Mouse (Mus musculus) hindbrain, embryonic 16.5 days (tissue): ENCODE measurements at regions not wholly inside any gene's neighbourhood (a gene's known extent, or its start where the extent isn't known, plus 50 kb on each side); places are given as distances from the start of the nearest gene placed in this dataset.

Experiments used
- ATAC-seq: fragments of 200-750 bp; cut with Nextera tagmentation; 2 replicates; pipeline ENCODE4 v1.8.0; 2017; ENCODE audit warnings: moderate TSS enrichment, moderate library complexity
- H3K27ac ChIP-seq: fragments of 300-500 bp; sonication (generic); 2 replicates; pipeline ENCODE4 v1.5.1; 2014; ENCODE audit warnings: low read depth, mild to moderate bottlenecking, control low read depth, low read length, moderate library complexity
- H3K27me3 ChIP-seq: fragments of 300-500 bp; sonication (generic); replicated peaks from 2 replicates; pipeline ENCODE4 v1.6.1; 2014; ENCODE audit warnings: low read length; ENCODE audit not compliant: control insufficient read depth, insufficient read depth
- H3K36me3 ChIP-seq: fragments of 300-500 bp; sonication (generic); 2 replicates; pipeline ENCODE4 v1.6.1; 2014; ENCODE audit warnings: mild to moderate bottlenecking, low read length, moderate library complexity, mixed read lengths; ENCODE audit not compliant: control insufficient read depth, insufficient read depth
- H3K4me1 ChIP-seq: fragments of 300-500 bp; sonication (generic); 2 replicates; pipeline ENCODE4 v1.6.1; 2014; ENCODE audit warnings: low read depth, low read length; ENCODE audit not compliant: control insufficient read depth, insufficient read depth
- H3K4me2 ChIP-seq: fragments of 300-500 bp; sonication (generic); 2 replicates; pipeline ENCODE4 v1.6.1; 2014; ENCODE audit warnings: mild to moderate bottlenecking, low read length, control low read depth, moderate library complexity
- H3K4me3 ChIP-seq: fragments of 300-500 bp; sonication (generic); 2 replicates; pipeline ENCODE4 v1.5.1; 2014; ENCODE audit warnings: mild to moderate bottlenecking, low read length, control low read depth, moderate library complexity
- H3K9ac ChIP-seq: fragments of 300-500 bp; sonication (generic); 2 replicates; pipeline ENCODE4 v1.6.1; 2014; ENCODE audit warnings: low read depth, mild to moderate bottlenecking, control low read depth, low read length, moderate library complexity
- H3K9me3 ChIP-seq: fragments of 300-500 bp; sonication (generic); 2 replicates; pipeline ENCODE4 v1.6.1; 2014; ENCODE audit warnings: mild to moderate bottlenecking, low read length, moderate library complexity; ENCODE audit not compliant: control insufficient read depth
- WGBS: fragments of 180-500 bp; shearing (Covaris S2); extraction: QIAGEN DNeasy Blood & Tissue Kit; methylation state at CpG from one replicate; pipeline ENCODE4 v1.1.7; 2014; 5-methylcytosine and 5-hydroxymethylcytosine counted together

- Histone ChIP-seq H3K36me3 (no peaks in the 10 kb centered on the region), H3K4me3 (no peak overlapping the region), H3K9me3 (no peaks in the 10 kb centered on the region), H3K27ac (no peak overlapping the region), H3K9ac (no peak overlapping the region), H3K4me2 (no peak overlapping the region), H3K4me1 (peaks cover 2% of the 10 kb centered on the region; the same call in 1 of the 2 replicates), H3K27me3 (no peaks in the 10 kb centered on the region)
- ATAC-seq, result no peak
- WGBS, result 24% methylated on average over 7 of the region's 7 CpGs
Measured at GRCm38 (mm10) chr10:96263544-96263943, 127.1 kb downstream of the Gm5426 start.

- 33% methylated on average over 5 of the region's 5 CpGs for WGBS
Measured at GRCm38 (mm10) chr10:96264433-96264832, 128.0 kb downstream of the Gm5426 start.

DNA sequence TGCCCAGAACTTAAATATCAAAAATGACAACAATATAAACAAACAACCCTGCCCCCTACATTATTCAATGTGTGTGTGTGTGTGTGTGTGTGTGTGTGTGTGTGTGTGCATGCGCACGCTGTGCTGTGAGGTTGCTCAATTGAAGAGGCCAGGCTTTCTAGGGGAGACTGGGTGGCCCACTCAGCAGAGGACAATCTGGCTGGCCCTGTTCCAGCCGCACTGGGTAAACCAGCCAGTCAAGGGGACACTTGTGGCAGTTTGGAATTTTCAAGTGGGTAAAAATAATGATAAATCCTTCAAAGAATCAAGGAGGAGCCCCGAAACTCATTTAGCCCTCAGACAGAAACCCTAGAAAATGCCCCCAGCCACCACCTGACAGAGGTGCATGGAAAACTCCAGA, 128.5 kb downstream of the Gm5426 start:
- H3K27me3 ChIP-seq, result no peaks in the 10 kb centered on the region
- no peaks in the 10 kb centered on the region for H3K36me3 ChIP-seq
- no peak overlapping the region for H3K9ac ChIP-seq
- no peak overlapping the region for H3K27ac ChIP-seq
- H3K4me3 ChIP-seq, result no peak overlapping the region
- 63% methylated on average over 4 of the region's 4 CpGs for WGBS
- H3K9me3 ChIP-seq, result no peaks in the 10 kb centered on the region
- ATAC-seq, result no peak
- H3K4me1 ChIP-seq, result peaks cover 2% of the 10 kb centered on the region; the same call in 1 of the 2 replicates
- H3K4me2 ChIP-seq, result no peak overlapping the region

More at GRCm38 (mm10) chr10:96264433-96264832, 128.0 kb downstream of the Gm5426 start:
- Histone ChIP-seq H3K4me2 (no peak overlapping the region), H3K9me3 (no peaks in the 10 kb centered on the region), H3K4me1 (peaks cover 2% of the 10 kb centered on the region; the same call in 1 of the 2 replicates), H3K36me3 (no peaks in the 10 kb centered on the region), H3K9ac (no peak overlapping the region), H3K4me3 (no peak overlapping the region), H3K27me3 (no peaks in the 10 kb centered on the region), H3K27ac (no peak overlapping the region)
- no peak for ATAC-seq

- Histone ChIP-seq H3K9ac (no peak overlapping the region), H3K27ac (no peak overlapping the region), H3K9me3 (no peaks in the 10 kb centered on the region), H3K27me3 (no peaks in the 10 kb centered on the region), H3K4me3 (no peak overlapping the region), H3K4me2 (no peak overlapping the region), H3K4me1 (peaks cover 2% of the 10 kb centered on the region; the same call in 1 of the 2 replicates), H3K36me3 (no peaks in the 10 kb centered on the region)
- WGBS, result 68% methylated on average over 9 of the region's 9 CpGs
- no peak for ATAC-seq
Measured at GRCm38 (mm10) chr10:96266100-96266735, 129.8 kb downstream of the Gm5426 start.

DNA sequence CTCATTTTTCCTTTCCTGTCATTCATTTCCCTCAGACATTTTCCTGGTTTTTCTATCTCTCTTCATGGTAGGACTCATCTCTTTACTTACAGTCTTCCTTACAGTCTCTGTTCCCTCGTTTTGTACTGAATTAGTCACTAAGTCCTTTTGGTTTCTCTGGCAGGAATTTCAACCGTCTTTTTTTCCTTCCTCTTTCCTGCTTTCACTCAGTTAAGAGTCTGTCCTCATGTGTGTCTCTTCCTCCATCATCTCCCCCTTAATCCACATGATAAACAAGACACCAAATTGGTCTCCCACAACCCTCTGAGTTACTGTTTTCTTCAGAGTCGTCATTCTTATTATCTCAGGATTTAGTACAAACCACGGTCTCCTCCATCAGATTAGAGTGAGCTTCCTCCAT, 131.2 kb downstream of the Gm5426 start:
- Histone ChIP-seq H3K27ac (no peak overlapping the region), H3K36me3 (no peaks in the 10 kb centered on the region), H3K27me3 (no peaks in the 10 kb centered on the region), H3K9ac (no peak overlapping the region), H3K4me2 (no peak overlapping the region), H3K4me1 (peaks cover 2% of the 10 kb centered on the region; the same call in 1 of the 2 replicates), H3K4me3 (no peak overlapping the region), H3K9me3 (no peaks in the 10 kb centered on the region)
- 86% methylated on average over 4 of the region's 4 CpGs for WGBS
- no peak for ATAC-seq

GRCm38 (mm10) chr10:96273607-96274365, 137.4 kb downstream of the Gm5426 start:
- Histone ChIP-seq H3K27me3 (no peaks in the 10 kb centered on the region), H3K4me2 (no peak overlapping the region), H3K36me3 (no peaks in the 10 kb centered on the region), H3K4me3 (no peak overlapping the region), H3K27ac (no peak overlapping the region), H3K9ac (no peak overlapping the region), H3K4me1 (no peaks in the 10 kb centered on the region), H3K9me3 (no peaks in the 10 kb centered on the region)
- ATAC-seq, result no peak
- 89% methylated on average over 7 of the region's 7 CpGs for WGBS

DNA sequence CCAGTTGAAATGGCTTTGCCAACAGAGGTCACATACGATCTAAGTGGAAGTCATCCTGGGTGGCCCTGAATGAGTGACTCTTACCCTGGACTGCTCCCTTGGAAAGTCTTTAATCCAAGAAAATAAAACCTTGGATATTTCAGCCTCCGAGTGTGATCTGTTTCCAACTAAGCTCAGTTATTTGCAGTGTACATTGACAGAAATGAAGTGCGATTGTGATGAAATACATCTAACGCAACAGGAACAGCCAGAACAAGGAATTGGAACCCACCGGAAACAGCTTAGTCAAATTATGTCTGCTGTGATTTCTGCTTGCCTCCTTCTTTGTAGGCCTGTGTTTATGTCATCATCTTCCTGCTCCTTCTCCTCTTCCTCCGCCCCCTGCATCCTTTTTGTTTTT, 143.7 kb downstream of the Gm5426 start:
- H3K4me1 ChIP-seq, result no peaks in the 10 kb centered on the region
- no peak overlapping the region for H3K4me2 ChIP-seq
- no peak overlapping the region for H3K4me3 ChIP-seq
- no peaks in the 10 kb centered on the region for H3K27me3 ChIP-seq
- H3K9ac ChIP-seq, result no peak overlapping the region
- no peak for ATAC-seq
- no peaks in the 10 kb centered on the region for H3K9me3 ChIP-seq
- no peaks in the 10 kb centered on the region for H3K36me3 ChIP-seq
- 89% methylated on average over 6 of the region's 6 CpGs for WGBS
- H3K27ac ChIP-seq, result no peak overlapping the region

GRCm38 (mm10) chr10:96285407-96286093, 149.1 kb downstream of the Gm5426 start:
- H3K4me3 ChIP-seq, result no peak overlapping the region
- H3K9me3 ChIP-seq, result no peaks in the 10 kb centered on the region
- H3K4me2 ChIP-seq, result no peak overlapping the region
- WGBS, result 72% methylated on average over 10 of the region's 10 CpGs
- H3K9ac ChIP-seq, result no peak overlapping the region
- no peak overlapping the region for H3K27ac ChIP-seq
- H3K27me3 ChIP-seq, result no peaks in the 10 kb centered on the region
- H3K4me1 ChIP-seq, result no peaks in the 10 kb centered on the region
- no peak for ATAC-seq
- H3K36me3 ChIP-seq, result no peaks in the 10 kb centered on the region

DNA sequence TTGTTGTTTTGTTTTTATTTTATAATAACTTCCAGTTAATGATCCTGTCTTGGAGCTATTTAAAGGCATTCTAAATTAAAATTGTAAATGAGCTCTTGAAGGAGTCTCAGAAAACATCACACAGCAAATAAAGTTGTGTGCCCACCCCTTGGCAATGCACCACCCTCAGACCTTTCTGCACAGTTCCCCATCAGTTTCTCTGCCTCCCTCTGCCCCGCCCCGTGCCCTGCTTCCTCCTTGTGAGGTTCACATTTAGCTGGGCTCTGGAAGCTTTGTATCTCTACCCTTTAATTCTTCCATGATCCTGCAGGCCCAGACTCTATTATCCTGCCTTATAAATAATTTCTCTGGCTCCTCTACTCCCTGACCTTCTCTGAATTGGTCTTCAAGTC, 149.7 kb downstream of the Gm5426 start:
- Histone ChIP-seq H3K4me2 (no peak overlapping the region), H3K9me3 (no peaks in the 10 kb centered on the region), H3K4me3 (no peak overlapping the region), H3K27me3 (no peaks in the 10 kb centered on the region), H3K4me1 (no peaks in the 10 kb centered on the region), H3K9ac (no peak overlapping the region), H3K27ac (no peak overlapping the region), H3K36me3 (no peaks in the 10 kb centered on the region)
- 83% methylated on average over 2 of the region's 2 CpGs for WGBS
- no peak for ATAC-seq
